Mouse (Mus musculus) left cerebral cortex, postnatal 10 days (tissue): ENCODE results near the gene Twsg1. TPM values are rescaled to one million over a fixed set of nuclear protein-coding genes. Genes with fewer than 3 reads are reported as not detected.

Experiments
- total RNA-seq, 2 experiments: library from RNA; stranded (reverse); gene quantifications; 2 replicates each; pipeline ENCODE4 v1.2.3; 2021

The Twsg1 gene
- total RNA-seq, 2 experiments from 2014 or later: 25.6 to 27.4 TPM

Other genes starting within 250 kb of the Twsg1 start
- gene Rab31, start 178.5 kb downstream of the Twsg1 start, total RNA-seq: 10 to 100 TPM; 82.5 to 84.5 TPM
- 10 to 100 TPM; 65.3 to 66.5 TPM for gene Ppp4r1, start 168.7 kb downstream of the Twsg1 start, total RNA-seq
- 10 to 100 TPM; 34.3 to 35.6 TPM for gene Ralbp1, start 65.4 kb downstream of the Twsg1 start, total RNA-seq
- gene Ankrd12, start 125.9 kb upstream of the Twsg1 start, total RNA-seq: 100 to 1,000 TPM; 110 to 119 TPM
- 100 to 1,000 TPM; 246 to 254 TPM for gene Ndufv2, start 150.3 kb upstream of the Twsg1 start, total RNA-seq
- 10 to 100 TPM; 51.5 to 52.9 TPM for gene Washc1, start 160.3 kb upstream of the Twsg1 start, total RNA-seq
- gene Ddx11, start 172.3 kb upstream of the Twsg1 start, total RNA-seq: 1 to 10 TPM; 3.6 to 3.9 TPM